Mouse (Mus musculus) telencephalon, adult 2 months (tissue): ENCODE results near the gene Usp3.

Source experiments
- DNase-seq: peaks from one replicate; pipeline ENCODE4 v3.0.0-alpha.2; 2011; ENCODE audit warnings: low read depth, low spot score

Gene Usp3

DNA sequence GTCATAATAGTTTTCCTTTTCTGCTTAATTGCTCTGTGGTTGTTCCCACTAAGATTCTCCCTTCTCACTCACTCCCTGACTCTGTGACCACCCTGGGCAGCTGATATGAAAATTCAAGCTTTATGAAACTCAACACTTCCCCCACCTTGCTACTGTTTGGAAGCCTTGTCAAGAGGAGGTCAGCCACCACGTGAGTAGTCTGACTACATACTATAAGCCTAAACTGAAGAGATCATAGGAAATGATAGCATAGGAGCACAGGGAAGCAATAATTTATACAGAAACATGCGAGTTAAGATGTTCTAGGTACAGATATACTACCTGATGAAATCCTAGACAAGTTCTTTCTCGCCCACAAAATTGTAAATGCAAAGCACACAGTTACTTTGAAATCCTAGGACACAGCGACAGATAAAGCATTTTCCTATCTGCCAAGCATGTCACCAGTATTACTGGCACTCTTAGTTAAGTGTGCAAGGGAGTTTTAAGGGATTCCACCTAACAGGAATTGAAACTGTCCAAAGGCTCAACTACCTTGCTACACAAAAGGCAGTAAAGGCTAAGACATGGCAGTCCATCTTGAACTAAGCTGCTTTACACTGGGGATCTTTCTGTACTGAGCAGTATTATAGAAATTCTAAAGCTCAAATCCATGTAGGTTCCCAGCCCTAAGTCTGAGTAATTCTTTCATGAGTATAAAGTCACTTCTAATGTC lies 20.8 kb downstream of the Usp3 start:
- DNase-seq: no peak

- no peak for DNase-seq
These were observed 30.7 kb downstream of the Usp3 start for GRCm38 (mm10) chr9:66562215-66562614.

GRCm38 (mm10) chr9:66561496-66561895 lies 31.4 kb downstream of the Usp3 start:
- no peak for DNase-seq

- no peak for DNase-seq
These were observed 32.2 kb downstream of the Usp3 start for GRCm38 (mm10) chr9:66560728-66561127.

DNA sequence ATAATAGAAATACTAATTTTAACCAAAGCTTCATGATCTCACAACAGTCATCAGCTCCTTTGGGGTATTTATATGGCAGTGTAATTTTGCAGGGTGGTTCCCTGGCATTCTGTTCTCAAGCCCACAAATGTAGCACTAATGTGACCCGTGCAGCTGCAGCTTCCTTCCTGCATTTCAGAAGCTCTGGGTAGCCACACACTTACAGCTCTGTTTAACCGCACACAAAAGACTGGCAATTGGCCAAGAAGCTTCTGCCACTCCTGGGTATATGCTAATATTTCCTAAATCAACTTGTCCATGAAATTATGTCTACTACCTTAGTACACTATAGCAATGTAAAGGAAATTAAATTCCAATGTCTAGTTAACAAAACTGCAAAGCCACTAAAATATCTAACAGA lies 32.6 kb downstream of the Usp3 start:
- DNase-seq: no peak

DNA sequence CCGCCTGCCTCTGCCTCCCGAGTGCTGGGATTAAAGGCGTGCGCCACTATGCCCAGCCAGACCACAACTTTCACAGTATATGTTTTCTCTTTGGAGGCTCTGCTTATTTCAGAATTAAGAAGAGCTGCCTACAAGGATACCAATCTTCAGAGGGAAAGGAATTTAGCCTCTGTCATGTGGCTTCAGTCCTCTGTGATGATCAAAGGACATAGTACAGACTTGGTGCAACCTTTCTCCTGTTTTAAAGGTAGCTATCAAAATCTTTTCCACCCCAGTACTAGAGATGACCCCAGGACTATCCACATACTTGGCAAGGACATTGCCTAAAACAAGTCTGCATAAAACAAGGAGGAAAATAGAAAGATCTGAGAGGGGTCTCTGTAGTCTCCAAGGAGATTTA lies 34.0 kb downstream of the Usp3 start:
- DNase-seq: no peak

DNA sequence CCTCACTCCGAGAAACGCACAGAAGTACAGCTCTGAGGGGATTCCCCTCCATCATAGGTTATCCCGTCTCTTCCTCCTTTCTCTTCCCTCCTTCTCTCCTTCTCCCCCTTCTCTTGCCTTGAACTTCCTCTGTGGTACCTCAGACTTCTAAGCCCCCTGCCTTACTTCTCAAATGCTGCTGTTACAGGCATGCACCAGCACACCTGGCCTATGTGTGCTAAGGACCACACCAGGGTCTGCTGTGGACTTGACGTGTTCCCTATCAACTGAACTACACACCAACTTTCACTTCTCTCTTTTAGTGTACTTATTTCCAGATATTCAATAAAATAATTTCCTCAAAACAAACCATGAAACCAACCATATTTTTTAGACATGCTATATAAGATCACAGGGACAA lies 50.2 kb downstream of the Usp3 start:
- DNase-seq: no peak

- DNase-seq: no peak
These were observed 71.3 kb downstream of the Usp3 start for GRCm38 (mm10) chr9:66521595-66521994.

GRCm38 (mm10) chr9:66520299-66520698 lies 72.6 kb downstream of the Usp3 start:
- no peak for DNase-seq

DNA sequence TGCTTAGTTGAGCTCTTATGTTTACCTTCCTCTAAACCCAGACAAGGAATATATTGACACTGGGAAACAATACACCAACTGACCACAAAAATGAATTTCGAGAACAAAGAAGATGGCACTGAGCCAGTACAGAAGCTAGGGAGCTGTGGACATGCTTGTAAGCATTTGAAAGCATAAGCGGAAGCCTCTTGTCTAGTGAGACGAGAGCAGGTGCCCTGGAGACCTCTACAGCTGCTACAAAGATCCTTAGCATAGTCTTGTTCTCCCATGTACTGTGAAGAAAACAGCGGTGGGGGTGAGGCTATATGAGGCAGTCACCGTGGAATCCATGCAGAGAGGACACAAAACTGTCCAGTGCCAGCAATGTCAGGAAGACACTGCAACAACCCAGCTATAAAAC lies 74.0 kb downstream of the Usp3 start:
- no peak for DNase-seq

GRCm38 (mm10) chr9:66518251-66518650 lies 74.7 kb downstream of the Usp3 start:
- no peak for DNase-seq

DNA sequence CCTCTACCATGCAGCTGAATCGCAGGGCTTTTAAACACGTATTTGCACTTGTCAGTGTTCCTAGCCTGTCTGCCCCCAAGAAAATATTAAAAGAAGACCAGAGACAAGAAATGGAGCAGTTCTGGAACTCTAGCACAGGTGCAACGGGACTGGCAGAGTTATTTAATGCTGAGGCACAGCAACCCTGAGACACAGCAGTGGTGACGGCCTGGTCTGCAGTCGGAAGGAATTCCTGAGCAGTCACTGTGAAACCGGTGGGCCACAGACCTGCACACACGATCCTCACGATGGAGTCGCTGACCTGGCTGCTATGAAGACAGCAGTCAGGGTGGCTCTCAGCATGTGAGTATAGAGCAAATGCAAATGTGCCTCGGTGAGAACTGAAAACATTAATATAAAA lies 75.2 kb downstream of the Usp3 start:
- DNase-seq: no peak

- DNase-seq: no peak
These were observed 76.5 kb downstream of the Usp3 start for GRCm38 (mm10) chr9:66516296-66516940.

DNA sequence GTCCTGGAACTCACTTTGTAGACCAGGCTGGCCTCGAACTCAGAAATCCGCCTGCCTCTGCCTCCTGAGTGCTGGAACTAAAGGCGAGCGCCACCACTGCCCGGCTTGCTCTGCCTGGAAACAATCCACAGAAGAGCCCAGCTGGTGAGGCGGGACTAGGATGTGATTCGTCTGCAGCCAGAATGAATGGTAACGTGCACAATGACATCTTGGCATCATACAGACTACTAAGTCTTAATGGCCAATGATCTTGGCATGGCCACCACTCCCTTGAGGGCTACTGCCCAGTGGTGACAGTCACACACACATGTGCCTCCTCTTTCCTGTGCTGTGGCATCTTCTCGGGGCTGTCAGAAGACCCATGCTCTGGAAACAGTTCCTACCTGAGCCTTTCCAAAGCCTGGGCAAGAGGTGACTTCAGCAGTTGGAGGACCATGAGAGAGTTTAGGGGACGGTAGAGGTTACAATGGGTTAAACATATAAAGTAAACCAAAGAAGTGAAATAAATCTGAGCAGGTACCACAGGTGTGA lies 77.2 kb downstream of the Usp3 start:
- DNase-seq: no peak

- DNase-seq: no peak
These were observed 77.8 kb downstream of the Usp3 start for GRCm38 (mm10) chr9:66515115-66515514.

DNA sequence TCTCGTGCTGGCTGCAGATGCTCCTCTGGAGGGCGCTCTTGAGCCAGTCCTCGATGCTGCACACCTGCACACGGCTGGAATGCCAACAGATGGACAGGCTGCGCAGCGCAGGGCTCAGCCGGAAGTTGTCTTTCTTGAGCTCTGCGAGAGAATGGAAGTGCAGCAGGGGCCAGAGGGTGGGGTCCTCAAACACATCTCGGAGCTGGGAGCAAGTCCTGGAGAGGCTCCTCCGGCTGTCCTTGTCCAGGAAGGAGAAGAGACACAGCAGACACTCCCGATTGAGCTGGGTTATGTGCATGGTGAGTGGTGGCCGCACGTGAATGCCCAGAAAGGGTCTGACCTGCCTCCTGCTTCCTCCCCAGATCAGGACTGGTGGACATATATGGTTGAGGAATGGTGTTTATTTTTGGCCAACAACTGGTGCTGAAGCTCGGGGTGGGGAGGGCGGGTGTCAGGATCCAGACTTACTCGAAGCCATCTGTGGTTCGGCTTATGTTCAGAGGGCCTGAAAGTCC lies 78.6 kb downstream of the Usp3 start, which contains the start of gene Fbxl22:
Gene Fbxl22, minus strand, starts transcription at position 338 of the 515 bp plus-strand sequence.
- no peak for DNase-seq

GRCm38 (mm10) chr9:66513661-66514255 lies 79.2 kb downstream of the Usp3 start:
- DNase-seq: no peak

DNA sequence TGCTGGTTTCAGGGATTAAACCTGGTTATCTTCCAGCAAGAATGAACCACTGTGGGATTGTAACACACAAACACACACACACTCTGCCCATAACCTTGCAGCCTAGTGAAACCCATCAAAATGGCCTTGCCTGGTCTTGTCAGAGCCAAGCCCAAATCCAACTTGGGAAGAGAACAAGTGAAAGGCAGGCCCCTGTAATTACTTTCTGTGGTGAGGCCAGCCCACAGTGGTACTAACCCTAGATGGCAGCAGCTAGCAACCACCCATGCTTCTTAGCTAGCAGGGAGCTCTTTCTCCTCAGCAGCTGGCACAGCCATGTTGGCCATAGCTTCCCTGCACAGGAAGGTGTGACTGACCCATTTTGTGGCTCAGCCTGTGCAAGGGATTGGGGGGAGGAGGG lies 79.8 kb downstream of the Usp3 start:
- DNase-seq: no peak

- DNase-seq: peak; percentile 81
These were observed 80.6 kb downstream of the Usp3 start for GRCm38 (mm10) chr9:66512351-66512671.

GRCm38 (mm10) chr9:66511580-66512350 lies 81.2 kb downstream of the Usp3 start:
- peak; percentile 94 for DNase-seq

DNA sequence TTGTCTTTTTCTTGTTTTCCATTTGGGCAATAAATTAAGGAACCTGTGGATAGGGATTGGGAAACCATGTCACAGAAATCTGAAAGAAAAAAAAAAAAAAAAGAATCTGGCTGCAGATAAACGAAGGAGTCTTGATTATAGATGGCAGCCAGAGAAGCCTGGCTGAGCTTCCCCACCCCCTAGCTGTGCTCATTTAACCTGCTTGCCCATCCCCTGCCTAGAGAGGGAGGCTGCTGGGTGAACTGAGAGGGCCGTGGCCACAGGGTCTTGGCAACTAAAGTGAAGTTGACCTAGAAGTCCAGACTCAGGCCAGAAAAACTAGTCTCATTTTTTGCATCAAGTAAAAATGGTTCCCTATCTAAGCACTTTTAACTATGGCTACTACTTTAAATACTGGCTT lies 82.0 kb downstream of the Usp3 start:
- no peak for DNase-seq

DNA sequence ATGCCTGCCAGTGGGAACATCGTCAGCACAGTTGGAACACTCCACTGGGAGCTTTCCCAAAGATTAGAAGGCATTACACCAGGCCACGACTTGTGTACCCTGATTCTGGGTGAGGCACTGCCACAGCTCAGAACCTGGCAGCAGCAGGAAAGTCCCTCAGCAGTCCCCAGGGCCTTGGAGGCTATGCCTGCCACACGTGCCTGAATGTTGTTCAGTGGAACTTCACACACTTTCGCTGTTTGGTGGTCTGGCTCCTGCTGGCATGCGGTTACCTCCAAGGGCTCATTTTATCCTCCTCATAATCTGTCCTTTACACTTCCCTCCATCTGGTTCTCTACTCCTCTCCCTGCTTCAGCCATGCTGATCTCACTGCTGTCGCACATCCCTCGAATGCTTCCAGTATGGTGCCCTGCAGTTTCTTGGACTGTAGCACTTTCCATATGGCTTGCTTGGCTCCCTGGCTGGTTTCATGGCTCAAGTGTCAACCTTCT lies 82.5 kb downstream of the Usp3 start:
- DNase-seq: no peak
